11 mouse cellular contexts compared by ENCODE assay signal in genomic region chr13:45156982-45157381, GRCm38 (mm10).
"Had no signal": no experiment of that assay in that cellular context is flagged by ENCODE, and none has a peak within 500 bp of the region (broad histone marks: within the 10 kb centered on the region; RNA-seq: fewer than 3 reads in every experiment).

No protein-coding gene starts in this region.

- H3K36me3 ChIP-seq: limb, embryonic 12.5 days; liver, embryonic 13.5 days; lung, embryonic 15.5 days; midbrain, embryonic 12.5 days had no signal

- H3K9me3 ChIP-seq: limb, embryonic 12.5 days; liver, embryonic 13.5 days; lung, embryonic 15.5 days; midbrain, embryonic 12.5 days had no signal

- H3K9ac ChIP-seq: limb, embryonic 12.5 days; liver, embryonic 13.5 days; liver, postnatal 0 days; lung, embryonic 15.5 days; midbrain, embryonic 12.5 days had no signal

- H3K27me3 ChIP-seq: lung, embryonic 15.5 days; midbrain, embryonic 12.5 days had no signal

- H3K4me3 ChIP-seq: limb, embryonic 12.5 days; liver, embryonic 13.5 days; lung, embryonic 15.5 days; midbrain, embryonic 12.5 days had no signal

- H3K4me2 ChIP-seq: limb, embryonic 12.5 days; liver, embryonic 13.5 days; lung, embryonic 15.5 days; midbrain, embryonic 12.5 days had no signal

- H3K4me1 ChIP-seq: limb, embryonic 12.5 days; liver, embryonic 13.5 days; lung, embryonic 15.5 days; midbrain, embryonic 12.5 days had no signal

- DNase-seq: layer of hippocampus, adult 9-11 months; liver; liver, postnatal 0 days; lung, postnatal 14 days; right cerebral cortex, postnatal 14 days had no signal

- H3K27ac ChIP-seq: limb, embryonic 12.5 days; liver, embryonic 13.5 days; lung, embryonic 15.5 days; macrophage; midbrain, embryonic 12.5 days had no signal

- ATAC-seq: intestine, postnatal 0 days; liver, postnatal 0 days had no signal
